Mouse (Mus musculus) neural tube, embryonic 15.5 days (tissue): ENCODE measurements around the gene Akap1. TPM values are rescaled to one million over a fixed set of nuclear protein-coding genes. Genes with fewer than 3 reads are reported as not detected.

Source experiments
- ATAC-seq: fragments of 200-750 bp; cut with Nextera tagmentation; 2 replicates; pipeline ENCODE4 v1.8.0; 2017; ENCODE audit warnings: mild to moderate bottlenecking, moderate TSS enrichment, moderate library complexity; ENCODE audit not compliant: low FRiP score
- H3K27ac ChIP-seq: fragments of 300-500 bp; sonication (generic); replicated peaks from 2 replicates; pipeline ENCODE4 v1.5.1; 2015; ENCODE audit warnings: mild to moderate bottlenecking, inconsistent platforms
- H3K27me3 ChIP-seq: fragments of 300-500 bp; sonication (generic); replicated peaks from 2 replicates; pipeline ENCODE4 v1.6.1; 2015; ENCODE audit warnings: inconsistent platforms
- H3K36me3 ChIP-seq: fragments of 300-500 bp; sonication (generic); 2 replicates; pipeline ENCODE4 v1.6.1; 2015; ENCODE audit warnings: inconsistent platforms
- H3K4me1 ChIP-seq: fragments of 300-500 bp; sonication (generic); 2 replicates; pipeline ENCODE4 v1.6.1; 2015; ENCODE audit warnings: inconsistent platforms
- H3K4me2 ChIP-seq: fragments of 300-500 bp; sonication (generic); 2 replicates; pipeline ENCODE4 v1.6.1; 2015; ENCODE audit warnings: inconsistent platforms, mild to moderate bottlenecking, moderate library complexity
- H3K4me3 ChIP-seq: fragments of 300-500 bp; sonication (generic); replicated peaks from 2 replicates; pipeline ENCODE4 v1.5.1; 2015; ENCODE audit warnings: mild to moderate bottlenecking, inconsistent platforms
- H3K9ac ChIP-seq: fragments of 300-500 bp; sonication (generic); replicated peaks from 2 replicates; pipeline ENCODE4 v1.6.1; 2015; ENCODE audit warnings: mild to moderate bottlenecking, inconsistent platforms
- H3K9me3 ChIP-seq: fragments of 300-500 bp; sonication (generic); replicated peaks from 2 replicates; pipeline ENCODE4 v1.6.1; 2016; ENCODE audit warnings: inconsistent platforms
- WGBS: fragments of 180-500 bp; shearing (Covaris S2); methylation state at CpG from one replicate; pipeline ENCODE4 v1.1.7; 2015; ENCODE audit warnings: mixed read lengths; 5-methylcytosine and 5-hydroxymethylcytosine counted together
- polyA plus RNA-seq: library from polyadenylated mRNA; unstranded; fragments of >200 nt; fragmentation: Nextera tagmentation; extraction: Ambion mirVana; gene quantifications from 2 replicates; pipeline ENCODE4 v1.2.1, GENCODE M21; 2015

Gene Akap1
- polyA plus RNA-seq, 1 experiment from 2014 or later: 27.6 TPM

GRCm38 (mm10) chr11:88873027-88873666 is 8.8 kb upstream of the Akap1 start:
- H3K4me2 ChIP-seq: peak overlapping the region; percentile 58
- H3K27me3 ChIP-seq: peaks cover 7% of the 10 kb centered on the region
- no peak overlapping the region for H3K27ac ChIP-seq
- ATAC-seq: no peak
- no peaks in the 10 kb centered on the region for H3K36me3 ChIP-seq
- WGBS: 6% methylated on average over 20 of the region's 20 CpGs
- no peaks in the 10 kb centered on the region for H3K9me3 ChIP-seq
- peak overlapping the region; percentile 5 for H3K9ac ChIP-seq
- H3K4me1 ChIP-seq: peaks cover 9% of the 10 kb centered on the region
- H3K4me3 ChIP-seq: peak overlapping the region; percentile 30

GRCm38 (mm10) chr11:88869443-88869842 is 5.1 kb upstream of the Akap1 start:
- H3K9ac ChIP-seq: no peak overlapping the region
- H3K4me2 ChIP-seq: no peak overlapping the region
- no peaks in the 10 kb centered on the region for H3K36me3 ChIP-seq
- no peak for ATAC-seq
- H3K4me3 ChIP-seq: no peak overlapping the region
- no peaks in the 10 kb centered on the region for H3K9me3 ChIP-seq
- H3K27me3 ChIP-seq: peaks cover 7% of the 10 kb centered on the region
- H3K27ac ChIP-seq: no peak overlapping the region
- 85% methylated on average over 2 of the region's 2 CpGs for WGBS
- H3K4me1 ChIP-seq: peaks cover 14% of the 10 kb centered on the region

DNA sequence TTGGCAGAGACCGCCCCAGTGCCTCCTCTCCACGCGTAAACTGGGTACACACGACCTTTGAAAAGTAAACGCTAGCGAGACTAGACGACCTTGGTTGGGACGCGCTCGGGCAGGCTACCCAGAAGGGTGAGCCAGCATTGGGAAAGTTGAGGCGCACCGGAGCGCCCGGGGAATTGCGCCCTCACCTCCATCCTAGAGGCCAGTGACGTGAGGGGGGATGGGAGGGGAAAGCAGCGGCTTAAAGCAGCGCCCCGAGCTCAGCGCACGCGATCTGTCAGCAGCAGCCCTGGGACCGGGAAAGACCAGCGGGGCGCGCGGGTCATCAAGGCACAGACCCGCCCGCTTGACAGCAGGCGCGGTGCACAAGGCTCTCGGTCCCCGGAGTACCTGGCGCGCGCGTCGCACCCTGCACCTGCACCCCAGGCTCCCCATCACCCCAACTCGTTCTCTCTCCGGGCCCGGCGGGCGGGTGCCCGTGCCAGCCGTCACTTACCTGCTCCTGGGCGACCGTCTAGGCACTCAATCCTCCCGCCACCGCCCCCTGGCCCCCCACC is 405 bp downstream of the Akap1 start:
- under 1% methylated on average over 48 of the region's 49 CpGs for WGBS
- Histone ChIP-seq H3K27ac (peak overlapping the region; percentile 92), H3K9me3 (no peaks in the 10 kb centered on the region), H3K4me3 (peak overlapping the region; percentile 89), H3K36me3 (no peaks in the 10 kb centered on the region), H3K4me1 (peaks cover 27% of the 10 kb centered on the region), H3K4me2 (peak overlapping the region; percentile 99), H3K9ac (peak overlapping the region; percentile 80), H3K27me3 (no peaks in the 10 kb centered on the region)
- ATAC-seq: peak; percentile 67

DNA sequence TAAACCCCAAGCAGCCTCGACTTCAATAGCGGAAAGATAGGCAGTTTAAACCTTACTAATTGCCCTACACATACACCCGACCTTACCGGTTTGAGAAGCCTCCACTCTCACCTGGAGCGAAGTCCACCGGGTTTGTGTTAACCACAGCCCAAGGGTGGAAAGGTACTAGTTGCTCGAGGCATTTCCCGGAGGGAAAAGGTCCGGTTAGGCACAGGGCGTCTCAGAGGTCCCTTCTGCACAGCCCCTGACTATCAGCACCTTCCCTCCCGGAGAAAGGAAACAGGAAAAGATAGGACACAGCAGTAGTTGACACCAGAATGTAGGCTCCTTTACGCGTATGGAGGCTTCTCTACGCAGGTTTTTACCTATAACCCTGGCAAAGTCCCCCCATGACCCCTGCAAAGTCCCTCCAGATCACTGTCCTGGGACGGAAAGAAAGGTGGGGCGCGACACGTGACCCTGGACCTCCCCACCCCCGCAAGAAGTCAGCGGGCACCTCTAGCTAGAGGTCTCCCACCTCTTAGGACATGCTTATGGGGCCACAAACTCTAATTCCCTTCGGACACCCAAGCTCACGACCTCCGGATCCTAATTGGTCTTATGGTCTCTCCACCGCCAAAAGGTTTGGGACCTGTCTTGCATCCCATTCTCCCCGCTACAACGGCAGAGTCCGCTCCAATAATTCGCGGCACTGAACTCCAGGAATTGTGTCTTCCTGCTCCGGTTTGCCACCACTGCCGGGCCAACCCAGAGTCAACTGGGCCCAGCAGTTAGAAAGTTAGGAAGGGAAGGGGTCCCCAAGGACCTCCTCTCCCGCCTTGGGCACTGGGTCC is 1.1 kb downstream of the Akap1 start:
- WGBS: under 1% methylated on average over 32 of the region's 32 CpGs
- peak overlapping the region; percentile 99 for H3K4me2 ChIP-seq

GRCm38 (mm10) chr11:88862355-88862754 is 2.0 kb downstream of the Akap1 start:
- Histone ChIP-seq H3K9me3 (no peaks in the 10 kb centered on the region), H3K36me3 (no peaks in the 10 kb centered on the region), H3K4me1 (peaks cover 28% of the 10 kb centered on the region), H3K27me3 (no peaks in the 10 kb centered on the region), H3K4me2 (peak overlapping the region; percentile 99), H3K9ac (0 out of 2 replicates have a peak overlapping the region, but pooled peaks have one; percentile 26), H3K27ac (no peak overlapping the region), H3K4me3 (peak overlapping the region; percentile 89)
- WGBS: 76% methylated on average over 2 of the region's 2 CpGs
- ATAC-seq: no peak

More for the DNA sequence above, 1.1 kb downstream of the Akap1 start:
- H3K9me3 ChIP-seq: no peaks in the 10 kb centered on the region
- H3K36me3 ChIP-seq: no peaks in the 10 kb centered on the region
- H3K27me3 ChIP-seq: no peaks in the 10 kb centered on the region
- H3K4me3 ChIP-seq: peak overlapping the region; percentile 89
- no peak; the same call in 1 of the 2 replicates for ATAC-seq
- peak overlapping the region; percentile 92; the same call in 1 of the 2 replicates for H3K27ac ChIP-seq
- peak overlapping the region; percentile 80 for H3K9ac ChIP-seq
- peaks cover 27% of the 10 kb centered on the region for H3K4me1 ChIP-seq

GRCm38 (mm10) chr11:88861060-88861459 is 3.3 kb downstream of the Akap1 start:
- no peaks in the 10 kb centered on the region for H3K9me3 ChIP-seq
- H3K4me3 ChIP-seq: no peak overlapping the region
- no peak overlapping the region for H3K9ac ChIP-seq
- no peak overlapping the region for H3K4me2 ChIP-seq
- peaks cover 38% of the 10 kb centered on the region for H3K4me1 ChIP-seq
- ATAC-seq: no peak
- 70% methylated on average over 3 of the region's 3 CpGs for WGBS
- H3K27ac ChIP-seq: no peak overlapping the region
- H3K36me3 ChIP-seq: no peaks in the 10 kb centered on the region
- H3K27me3 ChIP-seq: no peaks in the 10 kb centered on the region

GRCm38 (mm10) chr11:88860641-88861040 is 3.7 kb downstream of the Akap1 start:
- H3K9me3 ChIP-seq: no peaks in the 10 kb centered on the region
- H3K4me1 ChIP-seq: peaks cover 38% of the 10 kb centered on the region
- 89% methylated on average over 3 of the region's 3 CpGs for WGBS
- no peaks in the 10 kb centered on the region for H3K27me3 ChIP-seq
- H3K4me3 ChIP-seq: no peak overlapping the region
- H3K4me2 ChIP-seq: no peak overlapping the region
- no peak overlapping the region for H3K27ac ChIP-seq
- no peak overlapping the region for H3K9ac ChIP-seq
- no peaks in the 10 kb centered on the region for H3K36me3 ChIP-seq
- no peak for ATAC-seq

- H3K9ac ChIP-seq: no peak overlapping the region
- ATAC-seq: no peak
- H3K27me3 ChIP-seq: no peaks in the 10 kb centered on the region
- H3K4me3 ChIP-seq: no peak overlapping the region
- 66% methylated on average over 3 of the region's 3 CpGs for WGBS
- no peak overlapping the region for H3K27ac ChIP-seq
- no peak overlapping the region for H3K4me2 ChIP-seq
- H3K36me3 ChIP-seq: no peaks in the 10 kb centered on the region
- peaks cover 19% of the 10 kb centered on the region for H3K4me1 ChIP-seq
- H3K9me3 ChIP-seq: no peaks in the 10 kb centered on the region
Measured at GRCm38 (mm10) chr11:88857311-88858005, 6.9 kb downstream of the Akap1 start.

DNA sequence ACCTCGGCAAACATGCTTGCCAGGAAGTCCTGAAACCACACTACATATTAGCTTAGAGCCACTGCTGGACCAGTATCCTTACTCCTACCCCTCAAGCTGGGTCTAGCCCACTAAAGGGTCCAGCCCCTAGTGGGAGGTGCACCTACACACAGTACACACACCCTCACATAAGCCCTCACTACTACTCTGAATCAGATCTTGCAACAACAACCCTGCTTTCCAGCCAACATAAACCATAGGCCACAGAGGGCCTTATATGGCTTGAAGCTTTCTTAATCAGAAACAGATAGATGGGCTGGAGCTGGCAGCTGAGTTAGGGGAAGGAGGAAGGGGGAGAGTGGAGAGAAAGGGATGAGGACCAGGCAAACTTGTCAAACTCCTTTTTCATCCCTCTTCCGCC is 8.0 kb downstream of the Akap1 start:
- ATAC-seq: no peak
- Histone ChIP-seq H3K27ac (no peak overlapping the region), H3K36me3 (no peaks in the 10 kb centered on the region), H3K27me3 (no peaks in the 10 kb centered on the region), H3K4me1 (peaks cover 13% of the 10 kb centered on the region), H3K9me3 (no peaks in the 10 kb centered on the region), H3K4me3 (no peak overlapping the region), H3K9ac (no peak overlapping the region), H3K4me2 (no peak overlapping the region)
- WGBS: 89% methylated on average over 2 of the region's 2 CpGs

DNA sequence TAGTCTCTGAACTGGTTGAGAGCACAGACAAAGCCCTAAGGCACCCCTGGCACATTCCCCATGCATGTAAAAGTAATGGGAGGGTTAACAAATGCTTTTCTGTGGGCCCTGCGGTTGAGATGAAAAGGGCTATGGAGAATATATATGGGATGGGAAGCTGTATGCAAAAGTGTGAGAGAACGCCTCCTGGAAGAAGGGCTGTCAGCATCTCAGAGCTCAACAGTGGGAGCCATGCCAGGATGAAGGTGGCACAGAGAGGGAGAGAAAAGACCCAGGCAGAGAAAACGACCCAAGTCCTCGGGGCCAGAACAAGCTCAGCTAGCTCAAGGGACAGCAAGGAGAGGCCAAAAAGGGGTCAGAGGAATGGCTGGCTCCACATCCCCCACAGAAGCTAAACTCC is 8.6 kb downstream of the Akap1 start:
- ATAC-seq: no peak
- Histone ChIP-seq H3K27me3 (no peaks in the 10 kb centered on the region), H3K9me3 (no peaks in the 10 kb centered on the region), H3K4me3 (no peak overlapping the region), H3K9ac (no peak overlapping the region), H3K4me2 (no peak overlapping the region), H3K27ac (no peak overlapping the region), H3K36me3 (no peaks in the 10 kb centered on the region), H3K4me1 (peaks cover 10% of the 10 kb centered on the region)
- 65% methylated on average over 4 of the region's 4 CpGs for WGBS

- H3K27me3 ChIP-seq: no peaks in the 10 kb centered on the region
- WGBS: 97% methylated on average over 2 of the region's 2 CpGs
- peaks cover 26% of the 10 kb centered on the region for H3K4me1 ChIP-seq
- no peaks in the 10 kb centered on the region for H3K36me3 ChIP-seq
- no peak overlapping the region for H3K27ac ChIP-seq
- ATAC-seq: no peak
- H3K9me3 ChIP-seq: no peaks in the 10 kb centered on the region
- no peak overlapping the region for H3K9ac ChIP-seq
- no peak overlapping the region for H3K4me3 ChIP-seq
- no peak overlapping the region for H3K4me2 ChIP-seq
Measured at GRCm38 (mm10) chr11:88853588-88853987, 10.8 kb downstream of the Akap1 start.
